Mouse (Mus musculus): ENCODE data around the gene Litaf. TPM values are rescaled to one million over a fixed set of nuclear protein-coding genes. Genes with fewer than 3 reads are reported as not detected.

Litaf gene
- polyA plus RNA-seq, 1 experiment from 2014 or later: 53.6 TPM

- no peak overlapping the region for H3K4me3 ChIP-seq (replicated peaks)
- WGBS: 76% methylated on average over 3 of the region's 3 CpGs
- H3K27me3 ChIP-seq: no peaks in the 10 kb centered on the region
- H3K4me1 ChIP-seq: peaks cover 2% of the 10 kb centered on the region; the same call in 1 of the 2 replicates
- no peak for ATAC-seq (ENCODE audit: low FRiP score)
- no peaks in the 10 kb centered on the region for H3K9me3 ChIP-seq
- peak overlapping the region; percentile 14; the same call in 1 of the 2 replicates for H3K27ac ChIP-seq
- H3K4me2 ChIP-seq: no peak overlapping the region
- peaks cover 74% of the 10 kb centered on the region for H3K36me3 ChIP-seq (replicated peaks)
- no peak overlapping the region for H3K9ac ChIP-seq
Observed at GRCm38 (mm10) chr16:11078216-11078869, 12.4 kb upstream of the Litaf start.

DNA sequence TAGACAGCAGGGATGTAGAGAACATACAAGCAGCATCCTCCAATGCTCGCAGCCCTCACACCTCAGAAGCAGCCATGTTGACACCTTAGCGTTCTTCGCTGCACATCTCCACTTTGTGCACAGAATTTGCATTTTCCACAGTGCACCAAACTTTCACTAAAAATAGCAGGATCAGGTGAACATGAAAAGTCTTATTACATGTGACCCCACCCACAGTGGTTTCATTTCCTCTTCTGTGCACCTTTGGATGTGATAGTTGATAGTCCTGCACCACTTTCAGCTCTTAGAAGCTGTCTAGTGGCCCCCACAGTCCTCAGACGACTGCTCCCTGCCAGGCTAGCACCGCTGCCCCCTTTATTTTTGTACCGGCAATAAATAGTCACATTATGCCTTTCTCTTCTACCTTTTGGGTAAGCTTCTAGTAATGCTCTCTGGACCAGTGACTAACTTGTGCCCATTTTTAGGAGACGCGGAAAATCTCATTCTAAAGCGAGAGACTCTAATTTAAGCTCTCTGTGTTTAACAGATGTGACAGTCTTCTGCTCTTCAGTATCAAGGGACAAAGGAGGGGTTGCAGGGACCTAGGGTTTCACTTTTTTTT, 11.7 kb upstream of the Litaf start:
- no peaks in the 10 kb centered on the region for H3K9me3 ChIP-seq
- no peak overlapping the region for H3K4me3 ChIP-seq (replicated peaks)
- peak overlapping the region; percentile 14; the same call in 1 of the 2 replicates for H3K27ac ChIP-seq
- no peak for ATAC-seq (ENCODE audit: low FRiP score)
- H3K4me2 ChIP-seq: no peak overlapping the region
- 92% methylated on average over 9 of the region's 9 CpGs for WGBS
- no peak overlapping the region for H3K9ac ChIP-seq
- H3K27me3 ChIP-seq: no peaks in the 10 kb centered on the region
- peaks cover 8% of the 10 kb centered on the region for H3K4me1 ChIP-seq
- peaks cover 74% of the 10 kb centered on the region for H3K36me3 ChIP-seq (replicated peaks)

DNA sequence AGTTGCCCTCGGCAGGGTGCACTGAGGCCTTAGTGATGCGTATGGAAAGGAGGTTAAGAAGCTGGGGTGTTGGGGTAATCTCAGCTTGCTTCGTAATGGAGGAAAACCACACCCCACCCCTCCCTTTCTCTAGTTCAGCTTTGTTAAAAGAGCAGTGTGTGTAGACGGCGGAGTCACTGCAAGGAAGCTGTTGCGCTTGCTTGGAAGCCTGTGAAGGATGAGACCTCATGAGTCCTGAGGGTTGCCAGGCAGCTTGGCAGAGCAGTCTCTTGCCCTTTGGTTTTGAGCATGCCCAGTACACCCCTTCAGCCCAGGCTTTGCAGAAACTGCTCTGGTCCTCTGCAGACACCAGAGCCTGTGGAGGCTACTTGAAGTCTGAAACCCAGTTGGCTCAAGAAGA, 7.1 kb upstream of the Litaf start:
- H3K36me3 ChIP-seq (replicated peaks): peaks cover 58% of the 10 kb centered on the region
- H3K9ac ChIP-seq: no peak overlapping the region
- 82% methylated on average over 6 of the region's 6 CpGs for WGBS
- H3K27me3 ChIP-seq: no peaks in the 10 kb centered on the region
- no peak overlapping the region for H3K4me3 ChIP-seq (replicated peaks)
- no peaks in the 10 kb centered on the region for H3K9me3 ChIP-seq
- H3K27ac ChIP-seq: no peak overlapping the region
- no peak overlapping the region for H3K4me2 ChIP-seq
- ATAC-seq (ENCODE audit: low FRiP score): no peak
- peaks cover 42% of the 10 kb centered on the region for H3K4me1 ChIP-seq

GRCm38 (mm10) chr16:11072454-11072853, 6.5 kb upstream of the Litaf start:
- Histone ChIP-seq H3K9ac (no peak overlapping the region), H3K27me3 (no peaks in the 10 kb centered on the region), H3K36me3 (replicated peaks) (peaks cover 57% of the 10 kb centered on the region)

DNA sequence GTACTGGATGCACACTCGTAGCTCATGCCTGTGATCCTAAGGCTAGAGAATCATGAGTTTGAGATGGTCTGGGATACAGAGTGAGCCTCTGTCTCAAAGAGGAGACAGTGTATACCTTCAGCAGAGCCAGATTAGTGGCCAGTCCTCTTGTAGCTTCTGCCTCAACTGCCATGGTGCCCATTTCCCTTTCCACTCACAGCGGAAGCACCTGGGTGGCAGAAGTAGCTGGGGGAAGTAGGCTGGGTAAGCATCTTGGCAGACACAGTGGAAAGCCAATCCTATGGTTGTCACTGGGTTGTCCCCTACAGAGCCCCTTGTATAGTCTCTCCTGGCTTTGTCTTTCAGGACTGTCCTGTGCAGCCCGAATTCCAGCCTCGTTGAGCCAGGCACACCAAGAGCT, 5.9 kb upstream of the Litaf start:
- Histone ChIP-seq H3K4me2 (no peak overlapping the region), H3K4me3 (replicated peaks) (no peak overlapping the region), H3K27ac (0 out of 2 replicates have a peak overlapping the region, but pooled peaks have one; percentile 13), H3K36me3 (replicated peaks) (peaks cover 57% of the 10 kb centered on the region), H3K9ac (no peak overlapping the region), H3K4me1 (peaks cover 54% of the 10 kb centered on the region), H3K9me3 (no peaks in the 10 kb centered on the region), H3K27me3 (no peaks in the 10 kb centered on the region)
- no peak for ATAC-seq (ENCODE audit: low FRiP score)
- 89% methylated on average over 4 of the region's 4 CpGs for WGBS

More at GRCm38 (mm10) chr16:11072454-11072853, 6.5 kb upstream of the Litaf start:
- Histone ChIP-seq H3K4me3 (replicated peaks) (no peak overlapping the region), H3K4me1 (peaks cover 48% of the 10 kb centered on the region), H3K9me3 (no peaks in the 10 kb centered on the region), H3K4me2 (no peak overlapping the region), H3K27ac (peak overlapping the region; percentile 13; the same call in 1 of the 2 replicates)
- no peak for ATAC-seq (ENCODE audit: low FRiP score)
- 87% methylated on average over 8 of the region's 8 CpGs for WGBS

- Histone ChIP-seq H3K36me3 (replicated peaks) (peaks cover 51% of the 10 kb centered on the region), H3K4me2 (no peak overlapping the region), H3K9ac (no peak overlapping the region), H3K4me3 (replicated peaks) (no peak overlapping the region), H3K4me1 (peaks cover 54% of the 10 kb centered on the region), H3K27ac (no peak overlapping the region), H3K27me3 (no peaks in the 10 kb centered on the region), H3K9me3 (no peaks in the 10 kb centered on the region)
- WGBS: 90% methylated on average over 5 of the region's 5 CpGs
- ATAC-seq (ENCODE audit: low FRiP score): no peak
Observed at GRCm38 (mm10) chr16:11071176-11071575, 5.2 kb upstream of the Litaf start.

DNA sequence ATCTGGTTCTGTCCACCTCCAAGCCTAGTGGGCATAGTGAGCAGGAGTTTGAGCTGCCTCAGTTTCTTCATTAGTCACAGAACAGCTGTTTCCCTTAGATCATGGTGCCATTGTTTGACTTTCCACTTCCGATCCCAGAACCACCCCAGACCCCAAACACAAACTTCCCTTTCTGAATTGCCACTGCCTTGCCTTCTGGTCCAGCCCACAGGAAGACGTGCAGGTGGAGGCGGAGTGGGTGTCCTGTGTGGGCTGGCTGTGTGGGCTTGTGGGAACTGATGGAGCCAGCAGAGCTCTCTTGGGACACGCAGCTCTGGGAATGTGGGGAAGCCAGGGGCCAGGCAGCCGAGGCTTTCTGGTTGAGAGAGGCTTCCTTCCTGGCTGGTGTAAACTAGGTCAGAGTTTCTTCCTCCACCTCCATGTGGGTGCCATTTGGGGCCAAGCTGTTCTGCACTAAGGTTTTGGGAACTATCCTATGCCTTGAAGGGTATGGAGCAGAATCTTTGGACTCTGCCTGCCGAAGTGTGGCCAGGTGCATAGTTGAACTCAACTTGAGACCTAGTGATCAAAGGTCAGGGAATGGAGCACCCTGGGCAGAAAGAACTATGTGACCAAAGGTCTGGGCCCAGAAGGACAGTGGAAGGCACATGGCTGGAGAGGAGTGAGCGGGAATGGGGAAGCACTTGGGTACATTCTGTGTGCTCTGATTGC, 3.9 kb upstream of the Litaf start:
- no peak overlapping the region for H3K4me3 ChIP-seq (replicated peaks)
- H3K27me3 ChIP-seq: no peaks in the 10 kb centered on the region
- ATAC-seq (ENCODE audit: low FRiP score): no peak
- H3K4me2 ChIP-seq: no peak overlapping the region; the same call in 1 of the 2 replicates
- H3K9me3 ChIP-seq: no peaks in the 10 kb centered on the region
- H3K36me3 ChIP-seq (replicated peaks): peaks cover 38% of the 10 kb centered on the region
- WGBS: 88% methylated on average over 7 of the region's 7 CpGs
- peak overlapping the region; percentile 5; the same call in 1 of the 2 replicates for H3K9ac ChIP-seq
- H3K4me1 ChIP-seq: peaks cover 63% of the 10 kb centered on the region
- H3K27ac ChIP-seq: 0 out of 2 replicates have a peak overlapping the region, but pooled peaks have one; percentile 25

DNA sequence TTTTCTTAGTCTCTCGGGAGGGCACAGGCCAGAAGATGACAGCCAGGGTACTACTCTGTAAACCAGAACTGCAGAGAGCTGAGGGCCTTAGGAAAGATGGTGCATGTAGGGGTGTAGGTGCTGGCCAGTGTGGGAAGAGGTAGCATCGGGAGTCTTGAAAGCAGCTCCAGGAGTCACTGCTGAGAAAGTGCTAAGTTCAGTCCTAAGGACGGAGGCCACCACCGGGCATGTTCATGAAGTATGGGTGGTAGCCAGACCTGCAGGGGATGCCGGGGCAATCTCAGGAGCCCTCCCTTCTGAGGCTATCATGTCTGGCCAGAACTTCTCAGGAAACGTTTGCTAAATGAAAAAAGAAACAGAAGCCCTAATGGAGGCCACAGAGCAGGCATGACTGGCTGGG, 3.3 kb upstream of the Litaf start:
- peak overlapping the region; percentile 85; the same call in 1 of the 2 replicates for H3K4me2 ChIP-seq
- no peak for ATAC-seq (ENCODE audit: low FRiP score)
- peaks cover 32% of the 10 kb centered on the region for H3K36me3 ChIP-seq (replicated peaks)
- no peak overlapping the region for H3K9ac ChIP-seq
- 87% methylated on average over 6 of the region's 6 CpGs for WGBS
- H3K27me3 ChIP-seq: no peaks in the 10 kb centered on the region
- H3K9me3 ChIP-seq: no peaks in the 10 kb centered on the region
- H3K4me1 ChIP-seq: peaks cover 66% of the 10 kb centered on the region
- no peak overlapping the region for H3K4me3 ChIP-seq (replicated peaks)
- 0 out of 2 replicates have a peak overlapping the region, but pooled peaks have one; percentile 25 for H3K27ac ChIP-seq

DNA sequence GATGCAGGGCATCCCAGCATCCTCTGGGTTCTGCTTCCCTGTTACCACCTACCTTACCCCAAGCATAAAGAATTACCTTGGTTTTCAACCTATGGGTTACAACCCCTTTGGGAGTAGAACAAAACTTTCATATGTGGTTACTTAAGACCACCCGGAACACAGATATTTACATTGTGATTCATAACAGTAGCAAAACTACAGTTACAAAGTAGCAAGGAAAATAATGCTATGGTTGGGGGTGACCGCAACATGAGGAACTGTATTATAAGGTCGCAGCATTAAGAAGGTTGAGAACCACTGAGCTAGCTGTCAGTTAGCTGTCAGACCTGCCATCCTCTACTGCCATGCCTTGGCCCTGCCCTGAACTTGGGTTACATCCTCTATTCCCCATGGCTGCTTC, 2.7 kb upstream of the Litaf start:
- WGBS: 95% methylated on average over 3 of the region's 3 CpGs
- H3K27ac ChIP-seq: no peak overlapping the region
- H3K9ac ChIP-seq: no peak overlapping the region
- H3K27me3 ChIP-seq: no peaks in the 10 kb centered on the region
- ATAC-seq (ENCODE audit: low FRiP score): no peak
- peaks cover 26% of the 10 kb centered on the region for H3K36me3 ChIP-seq (replicated peaks)
- H3K4me2 ChIP-seq: peak overlapping the region; percentile 85
- 0 out of 2 replicates have a peak overlapping the region, but pooled peaks have one; percentile 78 for H3K4me3 ChIP-seq (replicated peaks)
- no peaks in the 10 kb centered on the region for H3K9me3 ChIP-seq
- H3K4me1 ChIP-seq: peaks cover 69% of the 10 kb centered on the region

DNA sequence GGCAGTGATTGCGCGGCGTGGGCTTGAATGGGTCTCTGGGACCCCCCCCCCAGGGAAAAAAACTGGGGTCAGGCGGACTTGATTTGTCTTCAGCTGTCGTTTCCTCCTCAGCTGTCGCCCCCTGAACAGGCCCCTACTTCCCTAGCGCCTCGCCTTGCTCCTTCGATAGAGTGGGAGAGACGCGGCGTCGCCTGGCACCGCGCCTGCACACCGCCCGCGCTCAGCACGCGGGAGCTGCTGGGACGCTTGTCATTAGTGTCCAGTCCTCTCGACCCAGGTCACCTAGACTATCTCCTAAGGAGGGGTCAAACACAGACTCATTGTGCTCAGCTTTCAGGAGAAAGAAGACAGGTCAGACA, 855 bp upstream of the Litaf start:
- peaks cover 7% of the 10 kb centered on the region for H3K36me3 ChIP-seq (replicated peaks)
- H3K27me3 ChIP-seq: no peaks in the 10 kb centered on the region
- peak overlapping the region; percentile 78 for H3K4me3 ChIP-seq (replicated peaks)
- H3K9me3 ChIP-seq: no peaks in the 10 kb centered on the region
- WGBS: 0% methylated on average over 22 of the region's 22 CpGs
- peak; percentile 50 for ATAC-seq (ENCODE audit: low FRiP score)
- peak overlapping the region; percentile 99 for H3K27ac ChIP-seq
- H3K4me2 ChIP-seq: peak overlapping the region; percentile 85
- H3K9ac ChIP-seq: peak overlapping the region; percentile 94
- peaks cover 68% of the 10 kb centered on the region for H3K4me1 ChIP-seq

DNA sequence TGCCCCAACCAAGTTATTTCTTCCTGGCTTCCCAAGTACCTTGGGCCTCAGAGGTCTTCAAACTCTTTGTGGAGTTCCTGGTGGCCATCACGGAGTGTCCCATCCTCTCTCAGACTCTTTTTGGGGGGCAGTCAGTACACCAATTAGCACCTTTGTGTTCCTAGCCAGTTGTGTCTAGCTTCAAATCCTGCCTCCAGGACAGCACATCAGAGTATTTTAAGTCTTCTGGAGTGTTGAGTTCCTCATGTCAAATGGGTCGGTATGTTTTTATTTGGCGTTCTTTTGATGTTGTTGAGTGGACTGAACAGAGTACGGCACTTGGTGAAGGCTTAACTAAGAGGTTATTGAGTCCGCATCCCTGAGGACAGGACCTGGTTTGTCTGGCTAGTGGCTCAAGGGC, 526 bp downstream of the Litaf start:
- Histone ChIP-seq H3K27me3 (no peaks in the 10 kb centered on the region), H3K27ac (peak overlapping the region; percentile 99), H3K4me2 (peak overlapping the region; percentile 85), H3K9ac (peak overlapping the region; percentile 47), H3K4me1 (peaks cover 63% of the 10 kb centered on the region), H3K36me3 (replicated peaks) (0 out of 2 replicates have a peak, but pooled peaks cover 4% of the 10 kb centered on the region), H3K4me3 (replicated peaks) (peak overlapping the region; percentile 78), H3K9me3 (no peaks in the 10 kb centered on the region)
- 53% methylated on average over 5 of the region's 5 CpGs for WGBS
- 0 out of 2 replicates have a peak, but pooled peaks have one; percentile 0 for ATAC-seq (ENCODE audit: low FRiP score)

GRCm38 (mm10) chr16:11064742-11065141, 1.2 kb downstream of the Litaf start:
- peaks cover 57% of the 10 kb centered on the region for H3K4me1 ChIP-seq

More at GRCm38 (mm10) chr16:11064742-11065141, 1.2 kb downstream of the Litaf start:
- H3K27me3 ChIP-seq: no peaks in the 10 kb centered on the region
- ATAC-seq (ENCODE audit: low FRiP score): no peak
- 92% methylated on average over 6 of the region's 6 CpGs for WGBS
- H3K27ac ChIP-seq: no peak overlapping the region
- no peaks in the 10 kb centered on the region for H3K9me3 ChIP-seq
- no peak overlapping the region for H3K9ac ChIP-seq
- H3K4me3 ChIP-seq (replicated peaks): no peak overlapping the region; the same call in 1 of the 2 replicates
- 0 out of 2 replicates have a peak, but pooled peaks cover 3% of the 10 kb centered on the region for H3K36me3 ChIP-seq (replicated peaks)
- H3K4me2 ChIP-seq: peak overlapping the region; percentile 85
